Mouse (Mus musculus): ENCODE results near the gene Dppa5a. TPM values are rescaled to one million over a fixed set of nuclear protein-coding genes. Genes with fewer than 3 reads are reported as not detected.

The Dppa5a gene
- not detected for total RNA-seq (2023)

DNA sequence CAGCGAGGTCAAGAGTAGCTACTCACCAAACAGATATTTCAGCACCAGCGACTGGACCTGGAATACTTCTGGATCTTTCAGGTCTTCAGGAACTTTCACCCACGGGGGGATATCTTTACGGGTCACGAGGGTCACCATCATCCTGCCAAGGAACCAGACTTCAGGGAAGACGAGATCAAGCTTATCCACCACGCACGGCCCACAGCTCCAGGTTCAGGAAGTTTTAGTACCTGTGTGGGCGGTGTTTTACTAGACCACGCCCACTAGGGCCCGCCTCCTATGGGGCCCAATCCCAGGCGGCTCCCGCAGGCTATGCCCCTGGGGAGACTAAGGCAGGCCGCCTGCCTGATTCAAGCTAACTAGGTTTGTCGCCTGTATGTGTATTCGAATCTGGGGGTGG lies at the start of gene Dppa5a:
Dppa5a (minus strand) TSS at position 219 of the 400 bp plus-strand sequence.

GRCm38 (mm10) chr9:78395630-78396351 lies 27.8 kb upstream of the Dppa5a start, which contains the start of gene Ddx43:
Gene Ddx43 (plus strand): TSS chr9:78395777.

DNA sequence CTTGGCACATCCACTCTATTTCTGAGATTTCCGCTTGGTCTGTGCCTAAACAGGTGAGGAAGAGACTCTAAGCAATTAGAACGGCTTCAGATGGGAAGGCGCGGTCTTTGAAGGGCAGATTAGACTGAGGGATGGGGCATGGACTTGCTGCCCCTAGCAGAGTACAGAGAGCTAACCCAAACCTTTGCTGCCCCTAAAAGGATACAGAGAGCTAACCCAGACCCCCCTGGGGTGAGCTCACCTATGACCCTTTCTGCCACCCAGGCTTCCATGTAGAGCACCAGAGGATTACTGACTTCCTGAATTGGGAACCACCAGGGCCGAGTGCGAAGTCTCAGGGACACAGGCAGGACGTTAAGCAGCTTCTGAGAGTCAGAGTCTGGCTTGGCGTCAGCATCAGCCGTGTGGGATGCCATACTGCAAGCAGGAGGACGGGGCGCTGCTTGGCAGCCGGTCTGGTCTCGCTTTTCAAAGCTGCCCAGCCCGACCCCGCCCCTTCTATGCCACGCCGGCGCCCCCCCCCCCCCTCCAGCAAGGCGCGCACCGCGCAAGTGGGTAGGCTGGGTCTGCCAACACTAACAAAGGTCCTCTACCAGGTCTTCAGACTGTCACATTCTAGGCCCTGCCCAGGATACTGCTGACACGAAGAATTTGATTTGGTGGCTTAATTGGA lies 10.3 kb upstream of the Dppa5a start, which contains the start of gene Ooep:
Ooep (minus strand) TSS at position 613 of the 673 bp plus-strand sequence.

DNA sequence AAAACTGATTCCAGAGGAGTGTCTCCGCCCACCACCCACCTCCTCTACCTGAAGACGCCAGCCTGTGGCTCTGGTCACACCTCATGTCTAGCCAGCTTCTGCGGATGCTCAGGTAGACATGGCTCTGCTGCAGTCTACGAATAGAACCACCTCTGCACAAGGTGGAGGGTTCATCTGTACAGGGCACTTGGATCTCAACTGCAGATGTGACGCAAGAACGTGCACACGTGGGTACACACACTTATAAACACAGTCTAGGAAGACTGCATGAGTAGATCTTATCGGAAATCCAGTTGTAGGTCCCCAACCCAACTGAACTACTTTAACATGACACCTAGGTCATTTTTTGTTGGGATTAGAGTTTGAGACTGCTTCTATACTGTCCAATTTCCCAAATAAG lies 12.4 kb downstream of the Dppa5a start, which contains the start of gene Gsta2:
Gsta2 (minus strand) TSS at position 178 of the 400 bp plus-strand sequence.

GRCm38 (mm10) chr9:78327289-78327688 lies 40.7 kb downstream of the Dppa5a start, which contains the start of gene Omt2b:
Gene Omt2b (plus strand): TSS chr9:78327589.

Other genes with a start within 250 kb of the Dppa5a start
- gene Gsta4, start 185.4 kb downstream of the Dppa5a start, total RNA-seq (2023) = 1 to 10 TPM; 1.2 to 1.4 TPM
- not detected for gene Gsta1, start 137.5 kb downstream of the Dppa5a start, total RNA-seq (2023)
- not detected for gene Gm3776, start 111.0 kb downstream of the Dppa5a start, total RNA-seq (2023)
- gene Gm10639, start 78.3 kb downstream of the Dppa5a start, total RNA-seq (2023) = not detected
- not detected for gene Omt2a, start 53.4 kb downstream of the Dppa5a start, total RNA-seq (2023)
- not detected for gene Omt2b, start 40.6 kb downstream of the Dppa5a start, total RNA-seq (2023)
- gene Gsta2, start 12.4 kb downstream of the Dppa5a start, total RNA-seq (2023) = not detected
- not detected for gene Ooep, start 10.5 kb upstream of the Dppa5a start, total RNA-seq (2023)
- gene Ddx43, start 27.6 kb upstream of the Dppa5a start, total RNA-seq (2023) = 1 to 10 TPM; 2.1 to 2.3 TPM
- 1 to 10 TPM; 4.9 to 5.1 TPM for gene Cgas, start 75.1 kb upstream of the Dppa5a start, total RNA-seq (2023)
- 10 to 100 TPM; 26.0 to 28.4 TPM for gene Mto1, start 80.0 kb upstream of the Dppa5a start, total RNA-seq (2023)
- gene Gm17324, start 80.6 kb upstream of the Dppa5a start, total RNA-seq (2023) = 1 to 10 TPM in 1 of 2 experiments, under 1 TPM in 1; 0.61 to 1.1 TPM
- over 10,000 TPM; 11,382 to 11,897 TPM for gene Eef1a1, start 121.0 kb upstream of the Dppa5a start, total RNA-seq (2023)
- gene Slc17a5, start 219.9 kb upstream of the Dppa5a start, total RNA-seq (2023) = 1 to 10 TPM; 6.4 to 7.9 TPM
- gene Cd109, start 247.4 kb upstream of the Dppa5a start, total RNA-seq (2023) = not detected

All from T-cell, adult 66 days (primary cell).